Mouse (Mus musculus) WW6 (cell line): ENCODE measurements around the gene Acvr1b.

Experiments used
- DNase-seq: peaks from one replicate; pipeline ENCODE4 v3.0.0-alpha.2; 2013; ENCODE audit warnings: low read depth, low spot score

The Acvr1b gene

DNA sequence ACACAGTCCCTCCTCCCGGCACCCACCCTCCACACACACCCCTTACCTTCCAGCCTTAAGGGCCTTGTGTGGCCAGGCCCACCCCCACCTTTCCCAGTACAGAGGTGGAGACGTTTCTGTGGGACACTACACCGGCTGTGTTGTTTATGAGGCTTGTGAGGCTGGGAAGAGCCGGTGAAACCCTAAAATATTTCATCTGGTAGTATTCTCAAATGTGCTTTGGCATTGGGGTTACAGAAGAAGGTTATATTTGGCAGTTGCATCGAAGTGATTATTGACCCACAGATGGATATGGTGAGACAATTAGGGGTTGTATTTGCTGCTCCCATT, 1.2 kb downstream of the Acvr1b start:
- DNase-seq: no peak

DNA sequence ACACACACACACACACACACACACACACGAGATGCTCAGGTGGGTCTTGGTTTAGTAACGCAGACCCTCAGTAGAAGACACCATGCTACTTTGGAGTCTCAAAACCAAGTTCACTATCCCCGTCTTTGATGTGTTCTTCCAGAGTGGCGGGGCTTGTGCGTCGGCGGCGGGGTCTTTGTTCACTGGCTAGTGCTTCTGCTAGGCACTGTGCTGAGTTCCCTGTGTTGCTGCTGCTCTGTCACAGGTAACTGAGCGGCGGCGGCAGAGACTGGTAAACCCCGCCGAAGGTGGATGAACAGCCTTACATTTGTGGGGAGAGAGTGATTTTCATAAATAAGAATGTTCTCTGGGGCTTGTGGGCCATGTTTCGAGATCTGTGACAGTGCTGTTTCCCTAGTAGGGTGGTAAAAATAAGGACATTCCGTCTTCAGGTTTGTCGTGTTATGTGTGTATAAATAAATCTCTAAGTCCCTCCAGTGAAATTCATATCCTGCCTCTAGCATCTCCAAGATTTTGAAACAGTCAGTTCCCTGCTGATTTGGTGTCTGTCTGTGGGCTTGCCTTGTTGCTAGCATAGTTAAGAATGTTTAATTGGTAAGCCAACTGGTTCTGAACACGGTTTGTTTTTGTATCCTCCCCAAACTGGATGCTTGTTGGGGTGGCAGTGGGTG, 1.9 kb downstream of the Acvr1b start:
- DNase-seq: no peak

DNA sequence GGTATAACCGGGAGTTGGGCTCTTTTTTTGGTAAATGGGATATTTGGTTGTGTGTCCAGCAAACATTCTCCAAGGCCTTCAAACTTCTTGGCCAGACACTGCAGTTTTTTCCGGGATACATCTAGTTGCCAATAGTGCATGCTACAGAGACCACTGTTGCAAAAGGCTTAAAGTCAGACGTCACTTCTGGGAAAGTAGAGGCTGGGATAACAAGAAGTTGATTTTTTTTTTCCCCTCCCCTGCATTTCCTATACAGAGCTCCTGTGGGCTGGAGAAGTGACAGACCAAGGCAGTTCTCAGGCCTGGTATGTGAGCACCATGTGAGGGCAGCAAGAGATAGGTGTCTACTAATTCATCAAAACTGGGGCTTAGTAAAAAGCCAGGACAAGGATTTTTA, 2.4 kb downstream of the Acvr1b start:
- no peak for DNase-seq

DNA sequence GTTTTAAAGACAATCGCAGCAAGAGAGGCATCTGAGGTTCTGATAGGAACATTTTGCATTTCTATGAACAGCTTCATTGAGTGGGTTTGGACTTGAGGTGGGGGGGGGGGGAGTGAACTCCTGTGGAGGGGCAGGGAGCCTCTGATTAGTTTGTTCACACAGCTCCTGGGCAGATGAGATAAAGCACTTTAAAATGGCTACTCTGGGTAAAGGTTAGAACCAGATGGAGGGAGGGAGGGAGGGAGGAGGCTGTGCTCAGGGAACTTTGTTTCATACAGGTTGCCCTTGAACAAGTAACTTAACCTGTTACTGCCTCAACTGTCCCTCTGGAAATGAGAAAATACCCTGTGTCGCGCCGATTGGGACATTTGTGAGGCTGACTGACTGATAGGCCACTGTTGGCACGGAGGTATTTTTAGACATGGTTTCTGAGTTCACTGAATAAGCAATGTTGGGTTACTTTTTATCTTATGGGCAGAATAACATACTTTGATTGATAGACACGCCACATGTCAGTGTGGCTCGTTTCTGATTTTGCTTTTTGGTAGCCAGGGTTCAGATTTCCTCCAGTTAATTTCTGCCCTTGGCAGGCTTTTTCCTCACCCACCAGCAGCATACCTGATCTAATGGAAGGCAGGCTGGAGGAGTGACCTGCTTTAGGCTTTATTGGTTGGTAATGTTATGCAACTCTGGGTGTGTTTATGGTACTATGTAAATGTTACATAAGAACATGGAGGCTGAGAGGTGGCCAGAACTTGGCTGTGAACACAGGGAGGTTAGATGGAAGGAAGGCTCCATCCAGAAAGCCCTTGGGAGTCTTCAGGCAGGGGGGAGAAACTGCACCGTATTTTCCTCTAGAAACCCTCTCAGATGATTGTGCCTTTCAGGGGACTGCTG, 3.2 kb downstream of the Acvr1b start:
- DNase-seq: no peak

DNA sequence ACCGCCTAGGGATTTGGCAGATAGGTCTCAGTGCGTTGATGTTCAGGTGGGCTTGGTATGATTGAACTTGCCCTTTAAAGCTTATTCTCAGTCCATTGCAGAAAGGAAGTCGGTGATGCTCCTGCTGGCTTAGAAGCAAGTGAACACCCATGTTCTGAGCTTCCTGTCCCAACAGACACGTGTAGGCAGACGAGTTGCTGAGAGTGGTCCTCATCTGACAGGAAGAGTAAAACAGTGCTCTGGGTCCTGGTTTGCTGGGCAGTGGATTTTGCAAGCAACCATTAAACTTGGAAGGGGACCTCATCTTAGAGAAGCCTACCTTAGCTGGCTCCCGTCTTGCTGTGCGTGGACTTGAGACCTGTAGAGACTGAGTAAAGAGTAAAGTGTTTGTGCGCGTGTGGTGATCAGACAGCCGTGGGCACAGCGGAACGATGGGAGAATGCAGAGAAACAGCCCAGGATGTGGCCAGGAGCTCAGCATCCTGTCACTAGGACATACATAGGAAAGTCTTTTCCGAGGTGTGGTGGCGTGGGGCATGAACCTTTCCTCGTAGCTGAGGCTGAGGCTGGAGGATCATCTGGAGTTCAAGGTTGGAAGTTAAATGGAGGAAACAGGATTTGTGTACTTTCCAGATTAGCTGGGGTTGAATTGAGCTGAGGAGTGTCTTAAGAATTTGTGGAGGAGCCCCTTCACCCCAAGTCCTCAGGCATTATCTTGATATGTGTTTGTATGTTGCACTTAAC, 6.7 kb downstream of the Acvr1b start:
- no peak for DNase-seq

DNA sequence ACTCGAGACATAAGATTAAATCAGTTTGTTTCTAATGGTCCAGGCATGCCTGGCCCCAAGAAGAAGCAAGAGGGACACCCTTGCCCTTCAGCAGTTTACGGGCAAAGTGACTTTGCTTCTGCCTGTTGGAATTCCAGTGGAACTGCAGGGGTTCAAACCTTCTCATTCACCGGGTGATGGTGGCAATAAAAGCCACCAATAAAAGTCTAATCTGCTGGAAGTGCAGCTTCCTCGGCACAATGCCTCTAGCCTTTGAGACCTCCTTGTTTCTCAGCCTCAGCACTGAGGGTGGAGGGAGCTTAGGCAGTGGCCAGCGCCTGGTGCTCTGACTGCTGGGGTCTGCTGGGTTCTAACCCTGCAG, 7.2 kb downstream of the Acvr1b start:
- DNase-seq: no peak

DNA sequence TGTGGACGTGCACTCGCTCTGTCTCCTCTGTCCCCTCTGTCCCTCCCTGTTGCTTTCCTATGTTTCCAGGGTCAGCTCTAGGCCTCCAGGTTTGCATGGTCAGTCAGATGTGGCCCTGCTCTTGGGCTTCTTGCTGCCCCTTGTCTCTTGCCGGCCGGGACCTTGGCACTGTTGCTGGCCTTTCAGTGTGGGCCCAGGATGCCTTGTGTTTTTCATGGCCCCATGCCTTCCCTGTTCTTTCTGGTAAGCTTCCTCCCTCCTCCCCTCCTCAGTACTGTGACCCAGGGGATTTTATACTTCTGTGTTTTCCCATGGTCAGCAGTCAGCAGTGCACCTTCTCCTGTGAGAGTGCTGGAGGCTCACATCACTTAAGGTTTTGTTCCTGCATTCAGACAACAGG, 7.6 kb downstream of the Acvr1b start:
- DNase-seq: no peak

DNA sequence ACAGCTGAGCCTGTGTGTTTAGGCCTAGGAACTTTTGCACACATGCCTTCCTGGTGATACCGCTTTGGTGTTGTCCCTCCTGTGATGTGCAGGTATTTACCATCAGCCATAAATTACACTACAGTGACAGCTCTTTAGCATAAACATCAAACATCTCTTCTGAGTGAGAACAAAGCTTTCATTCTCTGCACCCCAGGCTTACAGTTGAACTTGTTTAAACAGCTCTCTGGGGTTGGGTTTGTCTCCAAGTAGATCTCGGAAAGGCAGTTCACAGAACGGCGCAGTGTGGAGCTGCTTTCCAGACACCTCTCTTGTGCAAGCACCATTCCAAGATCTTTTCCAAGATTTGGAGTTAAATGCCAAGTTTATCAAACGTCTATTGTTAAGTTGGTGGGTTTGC, 8.8 kb downstream of the Acvr1b start:
- no peak for DNase-seq

DNA sequence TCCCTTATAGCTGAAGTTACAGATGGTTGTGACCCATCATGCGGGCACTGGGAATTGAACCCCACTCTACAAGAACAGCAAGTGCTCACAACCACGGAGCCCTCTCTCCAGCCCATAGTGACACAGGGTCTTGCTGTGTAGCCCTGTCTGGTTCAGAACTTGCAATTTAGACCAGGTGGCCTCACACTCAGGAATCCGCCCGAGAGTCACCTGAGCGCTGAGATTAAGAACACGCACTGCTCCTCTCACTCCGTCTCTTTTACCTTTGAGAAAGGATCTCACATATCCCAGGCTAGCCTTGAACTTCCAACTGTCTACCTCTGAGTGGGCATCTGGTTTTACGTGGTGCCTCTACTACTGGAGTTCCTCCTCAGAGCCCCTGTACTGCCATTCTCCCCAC, 10.4 kb downstream of the Acvr1b start:
- DNase-seq: no peak

DNA sequence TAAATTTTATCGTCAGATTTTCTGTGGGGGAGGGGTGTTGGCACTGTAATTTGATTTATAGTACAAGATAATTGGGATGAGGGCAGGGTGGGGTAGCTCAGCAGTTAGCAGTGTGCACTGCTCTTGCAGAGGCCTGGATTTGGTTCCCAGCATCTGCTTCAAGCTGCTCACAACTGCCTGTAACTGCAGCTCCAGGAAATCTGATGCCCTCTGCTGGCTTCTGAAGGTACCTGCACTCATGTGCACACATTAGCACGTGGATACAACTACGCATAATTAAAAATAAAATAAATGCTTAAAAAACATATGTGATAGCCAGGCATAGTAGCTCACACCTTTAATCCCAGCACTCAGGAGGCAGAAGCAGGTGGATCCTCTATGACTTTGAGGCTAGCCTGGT, 11.7 kb downstream of the Acvr1b start:
- DNase-seq: no peak

DNA sequence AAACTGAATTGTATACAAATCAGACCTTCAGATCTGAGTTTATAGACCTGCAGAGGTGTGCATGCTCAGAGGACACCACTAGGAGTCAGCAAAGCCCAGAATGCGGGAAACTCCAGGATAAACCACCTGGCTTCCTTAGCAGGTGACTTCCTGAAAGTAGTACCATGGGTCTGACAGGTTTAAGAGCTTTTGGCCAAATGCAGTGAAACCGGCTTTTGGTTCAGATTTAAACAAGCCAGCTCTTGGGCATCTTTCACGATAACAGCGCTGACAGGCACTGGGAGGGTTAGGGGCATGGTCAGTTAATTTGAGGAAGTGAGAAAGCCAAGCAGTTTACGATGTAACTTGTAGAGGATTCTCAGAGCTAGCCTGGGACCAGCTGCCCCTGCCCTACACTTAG, 14.0 kb downstream of the Acvr1b start:
- no peak for DNase-seq

DNA sequence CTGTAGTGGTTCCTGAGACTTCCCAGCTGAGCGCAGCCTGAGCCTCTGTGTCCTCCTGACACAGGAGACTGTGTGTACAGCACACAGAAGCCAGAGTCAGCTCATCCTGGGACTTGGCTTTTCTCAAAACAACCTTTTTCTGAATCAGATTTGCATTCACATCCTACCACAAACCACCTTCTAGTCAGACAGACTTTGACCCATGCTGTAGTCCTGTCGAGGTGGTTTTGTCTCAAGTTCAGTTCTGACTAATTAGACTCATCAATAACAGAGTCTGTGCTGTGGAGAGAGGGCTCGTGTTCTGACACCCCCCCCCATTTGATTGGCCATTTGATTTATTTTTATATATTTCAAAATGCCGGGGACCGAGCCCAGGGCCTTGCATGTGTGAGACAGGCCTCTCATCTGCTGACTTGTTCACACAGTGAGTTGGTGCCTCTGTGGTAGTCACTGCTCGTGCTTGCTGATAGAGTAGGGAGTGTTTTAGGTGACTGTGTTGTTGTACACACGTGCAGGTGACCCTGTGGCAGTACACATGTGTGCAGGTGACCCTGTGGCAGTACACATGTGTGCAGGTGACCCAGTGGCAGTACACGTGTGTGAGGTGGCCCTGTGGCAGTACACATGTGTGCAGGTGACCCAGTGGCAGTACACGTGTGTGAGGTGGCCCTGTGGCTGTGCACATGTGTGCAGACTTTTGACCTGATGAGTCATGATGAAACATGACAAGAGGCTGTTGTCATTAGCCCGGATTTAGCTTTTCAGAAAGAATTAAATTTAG, 16.3 kb downstream of the Acvr1b start:
- DNase-seq: no peak

DNA sequence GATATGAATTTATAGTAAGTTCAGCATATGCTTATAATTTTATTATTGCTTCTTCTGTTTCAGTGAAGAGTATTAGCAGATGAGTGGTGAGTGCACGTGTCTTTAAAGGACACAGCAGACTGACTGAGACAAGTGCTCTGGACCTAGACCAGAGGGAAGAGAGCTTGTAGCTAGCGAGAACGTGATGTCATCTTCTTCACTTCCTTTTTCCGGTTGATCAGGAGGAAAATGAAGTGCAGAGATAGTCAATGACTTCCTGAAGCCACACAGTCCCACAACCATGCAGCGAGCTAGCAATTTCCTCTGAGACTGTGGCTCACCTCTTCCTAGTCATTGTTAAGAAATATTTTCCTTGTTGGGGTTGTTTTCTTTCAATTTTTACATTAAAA, 16.9 kb downstream of the Acvr1b start:
- no peak for DNase-seq

DNA sequence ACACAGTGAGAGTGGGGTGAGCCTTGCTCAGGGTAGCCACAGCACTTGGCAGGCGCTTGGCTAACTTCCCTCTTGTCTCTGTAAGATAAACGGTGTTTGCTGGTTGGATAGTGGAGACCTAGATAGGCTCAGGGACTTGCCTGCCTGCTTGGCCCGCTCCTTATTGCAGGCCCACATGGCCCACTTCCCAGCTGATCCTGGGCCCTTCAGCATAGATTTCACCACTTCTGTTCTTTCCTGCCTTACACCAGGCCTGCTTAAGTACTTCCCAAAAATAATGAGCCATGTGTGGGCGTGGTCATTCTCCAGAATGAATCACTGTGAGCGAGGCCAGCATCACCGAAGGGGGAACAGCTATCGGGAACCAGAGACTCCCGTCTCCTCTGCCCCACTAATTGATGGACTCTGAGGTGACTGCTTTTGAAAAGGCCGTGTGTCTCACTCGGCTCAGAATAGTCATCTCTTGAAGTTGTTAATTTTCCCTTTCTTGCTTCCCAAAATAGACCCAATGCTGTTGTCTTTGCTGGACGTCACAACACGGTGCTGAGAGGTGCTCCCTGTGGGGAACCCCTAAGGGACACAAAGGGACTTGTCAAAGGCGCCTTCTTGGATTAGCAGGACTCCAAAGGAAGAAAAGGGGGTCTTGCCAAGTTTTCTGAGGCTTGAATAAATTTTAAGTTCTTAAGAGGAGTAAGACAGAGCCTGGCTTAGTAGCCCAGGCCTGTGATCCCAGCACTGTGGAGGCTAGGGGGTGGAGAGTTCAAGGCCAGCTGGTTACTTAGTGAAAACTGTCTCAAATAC, 17.8 kb downstream of the Acvr1b start:
- no peak for DNase-seq

DNA sequence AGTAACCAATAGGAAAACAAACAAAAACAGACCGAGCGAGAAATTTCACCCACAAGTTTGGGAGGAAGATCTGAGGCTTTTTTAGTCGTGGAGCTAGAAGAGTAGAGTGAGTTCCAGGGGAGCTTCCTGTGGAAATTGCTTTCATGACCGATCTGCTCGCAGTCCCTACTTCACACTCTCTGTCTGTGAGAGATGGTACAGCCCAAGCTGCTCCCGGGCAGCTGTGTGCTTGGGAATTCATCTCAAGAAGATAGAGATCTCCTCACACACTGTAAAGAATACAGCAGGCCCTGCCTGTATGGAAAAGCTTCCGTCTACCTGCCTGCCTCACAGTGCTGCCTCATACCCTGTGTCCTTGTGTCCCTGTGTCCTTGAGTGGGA, 18.4 kb downstream of the Acvr1b start:
- DNase-seq: no peak

DNA sequence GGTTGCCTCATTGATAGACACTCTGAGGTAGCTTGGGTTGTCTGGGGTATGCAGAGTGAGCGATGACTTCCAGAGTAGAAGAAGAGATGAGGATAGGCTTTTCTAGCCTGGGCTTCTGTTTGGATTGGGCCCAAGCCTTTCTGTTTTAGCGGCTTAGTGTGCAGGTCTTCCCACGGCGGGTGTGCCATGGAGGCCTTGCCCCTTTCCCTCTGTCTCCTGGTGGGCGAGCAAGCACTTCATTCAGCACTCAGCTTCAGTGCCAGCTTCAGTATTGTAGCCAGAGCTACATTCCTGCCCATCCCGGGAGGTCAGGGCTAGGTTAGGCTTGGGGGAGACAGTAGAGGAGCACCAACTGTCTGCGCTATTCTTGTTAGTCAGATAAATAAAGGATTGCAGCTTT, 18.8 kb downstream of the Acvr1b start:
- DNase-seq: no peak

DNA sequence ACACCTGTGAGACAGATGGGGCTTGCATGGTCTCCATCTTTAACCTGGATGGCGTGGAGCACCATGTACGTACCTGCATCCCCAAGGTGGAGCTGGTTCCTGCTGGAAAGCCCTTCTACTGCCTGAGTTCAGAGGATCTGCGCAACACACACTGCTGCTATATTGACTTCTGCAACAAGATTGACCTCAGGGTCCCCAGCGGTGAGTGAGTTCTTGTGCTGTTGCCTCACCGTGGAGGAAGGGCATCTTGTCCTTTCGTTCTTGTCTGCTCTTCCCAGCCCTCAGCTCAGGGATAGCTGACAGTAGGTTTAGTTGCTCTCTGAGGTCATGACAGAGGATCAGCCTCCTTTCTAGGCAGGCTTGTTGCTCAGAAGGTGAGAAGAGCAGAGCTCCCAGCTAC, 20.1 kb downstream of the Acvr1b start:
- DNase-seq: no peak

DNA sequence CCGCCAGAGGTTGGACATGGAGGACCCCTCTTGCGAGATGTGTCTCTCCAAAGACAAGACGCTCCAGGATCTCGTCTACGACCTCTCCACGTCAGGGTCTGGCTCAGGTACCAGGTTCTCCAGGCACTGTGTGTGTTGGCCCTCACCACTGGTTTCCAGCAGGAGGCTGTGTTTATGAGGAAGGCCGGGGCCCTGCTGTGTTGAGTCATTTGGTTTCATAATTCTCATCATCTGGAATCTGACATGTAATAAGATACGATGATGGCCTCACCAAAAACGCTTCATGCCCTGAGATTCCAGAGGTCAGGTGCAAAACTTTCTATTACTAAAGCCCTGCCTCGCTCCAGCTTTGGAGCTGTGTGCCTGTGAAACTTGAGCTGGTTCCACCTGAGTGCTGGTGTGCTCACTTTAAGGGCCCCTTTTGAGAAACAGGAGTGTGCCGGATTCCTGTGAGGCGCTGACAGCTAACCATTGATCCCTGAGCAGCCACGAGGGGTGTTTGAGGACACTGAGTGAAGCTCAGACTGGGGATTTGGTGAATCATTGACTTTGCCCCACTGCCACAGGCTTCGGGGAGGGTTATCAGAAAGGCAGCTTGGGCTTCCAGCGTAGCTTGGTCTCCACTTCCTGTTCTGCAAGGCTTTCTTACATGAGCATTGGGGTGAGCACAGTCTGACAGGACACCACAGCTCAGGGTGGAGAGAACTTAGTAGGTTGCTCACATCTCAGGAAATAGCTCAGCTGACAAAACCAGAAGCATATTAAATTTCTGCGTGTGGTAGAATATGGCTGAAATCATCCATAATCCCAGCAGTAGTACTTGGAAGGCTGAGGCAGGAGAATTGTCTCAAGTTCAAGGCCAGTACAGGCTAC, 21.3 kb downstream of the Acvr1b start:
- DNase-seq: no peak

DNA sequence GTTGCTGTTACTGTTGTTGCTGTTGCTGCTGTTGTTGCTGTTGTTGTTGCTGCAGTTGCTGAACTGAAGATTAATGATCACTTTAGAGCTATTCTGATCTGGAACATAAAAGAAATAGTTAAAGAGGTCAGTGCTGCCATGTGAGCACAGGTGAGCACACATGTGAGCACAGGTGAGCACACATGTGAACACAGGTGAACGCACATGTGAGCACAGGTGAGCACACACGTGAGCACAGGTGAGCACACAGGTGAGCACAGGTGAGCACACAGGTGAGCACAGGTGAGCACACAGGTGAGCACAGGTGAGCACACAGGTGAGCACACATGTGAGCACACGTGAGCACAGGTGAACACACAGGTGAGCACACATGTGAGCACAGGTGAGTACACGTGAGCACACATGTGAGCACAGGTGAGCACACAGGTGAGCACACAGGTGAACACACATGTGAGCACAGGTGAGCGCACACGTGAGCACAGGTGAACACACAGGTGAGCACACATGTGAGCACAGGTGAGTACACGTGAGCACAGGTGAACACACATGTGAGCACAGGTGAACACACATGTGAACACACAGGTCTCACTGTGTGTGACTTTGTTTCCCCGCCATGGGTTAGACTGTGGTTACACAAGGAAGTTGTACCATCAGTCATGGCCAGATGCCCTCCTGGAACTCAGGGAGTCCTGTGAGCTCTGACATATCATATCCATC, 22.4 kb downstream of the Acvr1b start:
- no peak for DNase-seq

DNA sequence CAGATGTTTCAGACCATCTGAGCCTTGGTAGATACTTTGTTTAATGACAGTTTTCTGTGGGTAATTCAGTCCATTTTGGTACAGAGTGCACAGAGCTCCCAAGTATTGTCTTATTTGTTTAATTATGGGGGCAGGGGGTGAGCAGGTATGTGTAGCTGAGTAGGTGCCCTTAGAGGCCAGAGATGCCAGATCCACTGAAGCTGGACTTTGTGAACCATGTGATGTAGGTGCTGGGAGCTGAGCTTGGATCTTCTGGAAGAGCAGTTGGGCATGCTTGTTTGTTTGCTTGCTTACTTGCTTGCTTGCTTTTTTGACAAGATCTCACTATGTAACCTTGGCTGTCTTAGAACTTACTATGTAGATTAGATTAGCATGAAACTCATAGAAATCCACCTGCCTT, 23.1 kb downstream of the Acvr1b start:
- DNase-seq: no peak
